16 mouse cellular contexts compared by ENCODE assay signal in the genomic region with DNA sequence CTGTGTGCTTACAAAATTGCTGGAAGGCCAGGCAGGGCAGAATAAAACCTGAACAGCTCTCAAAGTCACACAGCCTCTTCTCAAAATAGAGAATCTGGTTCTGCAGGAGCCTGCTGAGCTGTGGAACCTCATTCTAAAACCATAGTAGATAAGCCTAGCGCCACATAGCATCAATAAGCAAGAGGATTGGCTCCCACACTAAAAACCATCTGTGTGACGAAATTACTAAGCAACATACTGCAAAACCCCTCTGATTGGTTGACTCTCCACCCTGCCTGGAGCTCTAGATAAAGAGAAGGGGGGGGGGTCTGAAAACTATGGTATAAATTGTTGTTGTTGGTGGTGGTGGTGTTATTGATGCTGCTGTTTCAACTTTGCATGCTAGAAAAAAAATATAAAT.
"Had no signal": no experiment of that assay in that cellular context is flagged by ENCODE, and none has a peak within 500 bp of the region (broad histone marks: within the 10 kb centered on the region; RNA-seq: fewer than 3 reads in every experiment).

No protein-coding gene starts in this region.

- DNase-seq: retina, postnatal 1 day; right cerebral cortex, adult 18-20 months; right cerebral cortex, postnatal 14 days; right cerebral cortex, postnatal 25 days; right cerebral cortex, postnatal 4 days; spleen, adult 18-20 months; thymus, adult 18-20 months; thymus, adult 2 months; thymus, postnatal 14 days; thymus, postnatal 25 days; thymus, postnatal 36 days; thymus, postnatal 4 days had no signal

- H3K4me2 ChIP-seq: neural tube, embryonic 13.5 days; neural tube, embryonic 15.5 days; stomach, embryonic 15.5 days had no signal

- H3K9me3 ChIP-seq: neural tube, embryonic 13.5 days; neural tube, embryonic 15.5 days; stomach, embryonic 15.5 days had no signal

- H3K4me1 ChIP-seq: neural tube, embryonic 13.5 days; neural tube, embryonic 15.5 days; stomach, embryonic 15.5 days had no signal

- H3K9ac ChIP-seq: neural tube, embryonic 13.5 days; neural tube, embryonic 15.5 days; stomach, embryonic 15.5 days had no signal

- H3K36me3 ChIP-seq: neural tube, embryonic 13.5 days; neural tube, embryonic 15.5 days; stomach, embryonic 15.5 days had no signal

- H3K27me3 ChIP-seq: neural tube, embryonic 13.5 days; neural tube, embryonic 15.5 days; stomach, embryonic 15.5 days had no signal

- H3K4me3 ChIP-seq: neural tube, embryonic 13.5 days; neural tube, embryonic 15.5 days; stomach, embryonic 15.5 days had no signal

- H3K27ac ChIP-seq: neural tube, embryonic 13.5 days; neural tube, embryonic 15.5 days; stomach, embryonic 15.5 days; stomach, postnatal 0 days had no signal
